Mouse (Mus musculus) heart, adult 2 months (tissue): ENCODE measurements at regions not wholly inside any gene's neighbourhood (a gene's known extent, or its start where the extent isn't known, plus 50 kb on each side); places are given as distances from the start of the nearest gene placed in this dataset.

Experiments
- DNase-seq, 2 experiments: peaks; one replicate each; pipeline ENCODE4 v3.0.0; 2021
- H3K27ac ChIP-seq: fragments of 200-600 bp; 2 replicates; pipeline ENCODE4 v1.8.1; 2022
- H3K27me3 ChIP-seq: fragments of 200-500 bp; 2 replicates; pipeline ENCODE4 v1.6.1; 2012; ENCODE audit warnings: mild to moderate bottlenecking, low read length, inconsistent platforms, mixed read lengths; ENCODE audit not compliant: control insufficient read depth, insufficient read depth
- H3K36me3 ChIP-seq: fragments of 200-500 bp; 2 replicates; pipeline ENCODE4 v1.6.1; 2012; ENCODE audit warnings: low read length, inconsistent platforms; ENCODE audit not compliant: control insufficient read depth, insufficient read depth
- H3K4me1 ChIP-seq: fragments of 200-500 bp; 2 replicates; pipeline ENCODE4 v1.6.1; 2011; ENCODE audit warnings: low read length; ENCODE audit not compliant: control insufficient read depth, insufficient read depth
- H3K4me3 ChIP-seq: fragments of 200-600 bp; 2 replicates; pipeline ENCODE4 v1.8.1; 2022
- H3K79me2 ChIP-seq: fragments of 200-500 bp; replicated peaks from 2 replicates; pipeline ENCODE4 v1.6.1; 2012; ENCODE audit warnings: mild to moderate bottlenecking, inconsistent platforms, low read length, moderate library complexity, mixed read lengths; ENCODE audit not compliant: control insufficient read depth, insufficient read depth
- H3K9ac ChIP-seq: fragments of 200-500 bp; 2 replicates; pipeline ENCODE4 v1.6.1; 2012; ENCODE audit warnings: low read depth, mild to moderate bottlenecking, control low read depth, inconsistent platforms, low read length, mixed read lengths
- CTCF ChIP-seq: fragments of 200-600 bp; IDR thresholded peaks from 2 replicates; pipeline ENCODE4 v1.8.1; 2022; ENCODE audit warnings: antibody characterized with exemption, mild to moderate bottlenecking, moderate library complexity
- EP300 ChIP-seq: fragments of 200-500 bp; IDR thresholded peaks from 2 replicates; pipeline ENCODE4 v1.6.1; 2011; ENCODE audit warnings: low read depth, low read length, control low read depth; ENCODE audit not compliant: insufficient read depth
- POLR2A ChIP-seq: fragments of 200-500 bp; IDR thresholded peaks from 2 replicates; pipeline ENCODE4 v1.6.1; 2011; ENCODE audit warnings: mild to moderate bottlenecking, low read depth, low read length, control low read depth; ENCODE audit not compliant: insufficient read depth
- WGBS: fragments of 180-500 bp; shearing (Covaris S2); methylation state at CpG from one replicate; pipeline ENCODE4 v1.1.7; 2018; 5-methylcytosine and 5-hydroxymethylcytosine counted together
- intact Hi-C: fragments of 180-260 bp; cut with DNase I; formaldehyde crosslinking; loops from one replicate; pipeline ENCODE4 v1.15.1; 2025

- 55% methylated on average over 8 of the region's 8 CpGs for WGBS
- no peaks in the 10 kb centered on the region for H3K4me1 ChIP-seq
- intact Hi-C loops: no loop called here
- no peak overlapping the region for H3K9ac ChIP-seq
- no peaks in the 10 kb centered on the region for H3K27me3 ChIP-seq
- TF ChIP-seq CTCF (no peak), POLR2A (no peak), EP300 (no peak)
- H3K4me3 ChIP-seq: no peak overlapping the region
- DNase-seq: no peak
- H3K27ac ChIP-seq: no peak overlapping the region
- no peaks in the 10 kb centered on the region for H3K36me3 ChIP-seq
- H3K79me2 ChIP-seq: no peaks in the 10 kb centered on the region
These were observed 375.9 kb downstream of the Med10 start for GRCm38 (mm10) chr13:70178073-70178491.

- Histone ChIP-seq H3K4me3 (no peak overlapping the region), H3K27ac (no peak overlapping the region), H3K36me3 (no peaks in the 10 kb centered on the region), H3K27me3 (no peaks in the 10 kb centered on the region), H3K4me1 (no peaks in the 10 kb centered on the region), H3K79me2 (no peaks in the 10 kb centered on the region), H3K9ac (no peak overlapping the region)
- intact Hi-C loops: no loop called here
- DNase-seq: no peak
- WGBS: 82% methylated on average over 4 of the region's 4 CpGs
- TF ChIP-seq CTCF (no peak), POLR2A (no peak), EP300 (no peak)
These were observed 388.8 kb downstream of the Med10 start for GRCm38 (mm10) chr13:70190978-70191377.

GRCm38 (mm10) chr13:70192101-70193025 lies 390.2 kb downstream of the Med10 start:
- no peaks in the 10 kb centered on the region for H3K4me1 ChIP-seq
- no peak for DNase-seq
- intact Hi-C loops: no loop called here
- H3K36me3 ChIP-seq: no peaks in the 10 kb centered on the region
- H3K27me3 ChIP-seq: no peaks in the 10 kb centered on the region
- H3K27ac ChIP-seq: no peak overlapping the region
- no peaks in the 10 kb centered on the region for H3K79me2 ChIP-seq
- no peak overlapping the region for H3K4me3 ChIP-seq
- H3K9ac ChIP-seq: no peak overlapping the region
- WGBS: 81% methylated on average over 13 of the region's 13 CpGs
- TF ChIP-seq POLR2A (no peak), CTCF (no peak), EP300 (no peak)

- Histone ChIP-seq H3K36me3 (no peaks in the 10 kb centered on the region), H3K4me3 (no peak overlapping the region), H3K9ac (no peak overlapping the region), H3K79me2 (no peaks in the 10 kb centered on the region), H3K4me1 (no peaks in the 10 kb centered on the region), H3K27me3 (no peaks in the 10 kb centered on the region), H3K27ac (no peak overlapping the region)
- DNase-seq: no peak
- TF ChIP-seq EP300: no peak
- TF ChIP-seq POLR2A: no peak
- no peak for TF ChIP-seq CTCF
- intact Hi-C loops: no loop called here
- WGBS: 85% methylated on average over 9 of the region's 9 CpGs
These were observed 391.1 kb downstream of the Med10 start for GRCm38 (mm10) chr13:70193270-70193669.

GRCm38 (mm10) chr13:70195854-70196253 lies 393.7 kb downstream of the Med10 start:
- intact Hi-C loops: no loop called here
- no peak for TF ChIP-seq POLR2A
- no peak for TF ChIP-seq CTCF
- no peak for TF ChIP-seq EP300
- 56% methylated on average over 4 of the region's 4 CpGs for WGBS

GRCm38 (mm10) chr13:70198638-70199037 lies 396.4 kb downstream of the Med10 start:
- intact Hi-C loops: no loop called here

More at GRCm38 (mm10) chr13:70195854-70196253, 393.7 kb downstream of the Med10 start:
- Histone ChIP-seq H3K4me3 (no peak overlapping the region), H3K79me2 (no peaks in the 10 kb centered on the region), H3K27me3 (no peaks in the 10 kb centered on the region), H3K9ac (no peak overlapping the region), H3K27ac (no peak overlapping the region), H3K4me1 (no peaks in the 10 kb centered on the region), H3K36me3 (no peaks in the 10 kb centered on the region)
- DNase-seq: no peak

More at GRCm38 (mm10) chr13:70198638-70199037, 396.4 kb downstream of the Med10 start:
- Histone ChIP-seq H3K27me3 (no peaks in the 10 kb centered on the region), H3K4me1 (no peaks in the 10 kb centered on the region), H3K4me3 (no peak overlapping the region), H3K79me2 (no peaks in the 10 kb centered on the region), H3K9ac (no peak overlapping the region), H3K36me3 (no peaks in the 10 kb centered on the region), H3K27ac (no peak overlapping the region)
- no peak for DNase-seq
- no peak for TF ChIP-seq POLR2A
- TF ChIP-seq EP300: no peak
- no peak for TF ChIP-seq CTCF
- 71% methylated on average over 4 of the region's 4 CpGs for WGBS
